Mouse (Mus musculus) forebrain, embryonic 15.5 days (tissue): ENCODE measurements around the gene Epas1. TPM values are rescaled to one million over a fixed set of nuclear protein-coding genes. Genes with fewer than 3 reads are reported as not detected.

ENCODE experiments used
- ATAC-seq: fragments of 200-750 bp; cut with Nextera tagmentation; replicated peaks from 2 replicates; pipeline ENCODE4 v1.8.0; 2017; ENCODE audit warnings: mild to moderate bottlenecking, moderate TSS enrichment, moderate library complexity
- H3K27ac ChIP-seq: fragments of 300-500 bp; sonication (generic); replicated peaks from 2 replicates; pipeline ENCODE4 v1.5.1; 2015; ENCODE audit warnings: mild to moderate bottlenecking, inconsistent platforms
- H3K27me3 ChIP-seq: fragments of 300-500 bp; sonication (generic); 2 replicates; pipeline ENCODE4 v1.6.1; 2015; ENCODE audit warnings: inconsistent platforms
- H3K36me3 ChIP-seq: fragments of 300-500 bp; sonication (generic); 2 replicates; pipeline ENCODE4 v1.6.1; 2015; ENCODE audit warnings: mild to moderate bottlenecking, inconsistent platforms
- H3K4me1 ChIP-seq: fragments of 300-500 bp; sonication (generic); 2 replicates; pipeline ENCODE4 v1.6.1; 2015; ENCODE audit warnings: inconsistent platforms
- H3K4me2 ChIP-seq: fragments of 300-500 bp; sonication (generic); replicated peaks from 2 replicates; pipeline ENCODE4 v1.6.1; 2015; ENCODE audit warnings: mild to moderate bottlenecking, inconsistent platforms
- H3K4me3 ChIP-seq: fragments of 300-500 bp; sonication (generic); 2 replicates; pipeline ENCODE4 v1.5.1; 2015; ENCODE audit warnings: mild to moderate bottlenecking, inconsistent platforms
- H3K9ac ChIP-seq: fragments of 300-500 bp; sonication (generic); replicated peaks from 2 replicates; pipeline ENCODE4 v1.6.1; 2015; ENCODE audit warnings: mild to moderate bottlenecking, inconsistent platforms
- H3K9me3 ChIP-seq: fragments of 300-500 bp; sonication (generic); 2 replicates; pipeline ENCODE4 v1.6.1; 2016; ENCODE audit warnings: inconsistent platforms
- WGBS: fragments of 180-500 bp; shearing (Covaris S2); methylation state at CpG from one replicate; pipeline ENCODE4 v1.1.7; 2015; ENCODE audit warnings: mixed read lengths; 5-methylcytosine and 5-hydroxymethylcytosine counted together
- polyA plus RNA-seq: library from polyadenylated mRNA; unstranded; fragments of >200 nt; fragmentation: Nextera tagmentation; extraction: Ambion mirVana; gene quantifications from 2 replicates; pipeline ENCODE4 v1.2.1, GENCODE M21; 2015

Epas1 gene
- polyA plus RNA-seq, 1 experiment from 2014 or later = 4.0 TPM

- H3K4me2 ChIP-seq = no peak overlapping the region
- WGBS = 63% methylated on average over 15 of the region's 15 CpGs
- H3K4me1 ChIP-seq = no peaks in the 10 kb centered on the region
- no peaks in the 10 kb centered on the region for H3K36me3 ChIP-seq
- H3K9me3 ChIP-seq = no peaks in the 10 kb centered on the region
- H3K27ac ChIP-seq = no peak overlapping the region
- H3K4me3 ChIP-seq = no peak overlapping the region
- no peaks in the 10 kb centered on the region for H3K27me3 ChIP-seq
- ATAC-seq = no peak
- H3K9ac ChIP-seq = no peak overlapping the region
Observed at GRCm38 (mm10) chr17:86779191-86780130, 26.0 kb downstream of the Epas1 start.

GRCm38 (mm10) chr17:86780708-86781318 lies 27.3 kb downstream of the Epas1 start:
- H3K9me3 ChIP-seq = no peaks in the 10 kb centered on the region
- no peak overlapping the region for H3K4me3 ChIP-seq
- H3K4me2 ChIP-seq = no peak overlapping the region
- ATAC-seq = no peak
- 48% methylated on average over 6 of the region's 6 CpGs for WGBS
- H3K4me1 ChIP-seq = peaks cover 5% of the 10 kb centered on the region; the same call in 1 of the 2 replicates
- H3K9ac ChIP-seq = no peak overlapping the region
- no peaks in the 10 kb centered on the region for H3K27me3 ChIP-seq
- H3K36me3 ChIP-seq = no peaks in the 10 kb centered on the region
- no peak overlapping the region for H3K27ac ChIP-seq

- no peak overlapping the region for H3K9ac ChIP-seq
- no peaks in the 10 kb centered on the region for H3K36me3 ChIP-seq
- no peaks in the 10 kb centered on the region for H3K27me3 ChIP-seq
- no peaks in the 10 kb centered on the region for H3K9me3 ChIP-seq
- H3K4me1 ChIP-seq = peaks cover 5% of the 10 kb centered on the region; the same call in 1 of the 2 replicates
- no peak for ATAC-seq
- no peak overlapping the region for H3K27ac ChIP-seq
- no peak overlapping the region for H3K4me2 ChIP-seq
- WGBS = 61% methylated on average over 12 of the region's 12 CpGs
- H3K4me3 ChIP-seq = no peak overlapping the region
Observed at GRCm38 (mm10) chr17:86781755-86782400, 28.4 kb downstream of the Epas1 start.

GRCm38 (mm10) chr17:86784405-86784977 lies 31.0 kb downstream of the Epas1 start:
- no peaks in the 10 kb centered on the region for H3K36me3 ChIP-seq
- no peak overlapping the region for H3K27ac ChIP-seq
- 82% methylated on average over 10 of the region's 10 CpGs for WGBS
- no peak overlapping the region for H3K4me2 ChIP-seq
- H3K4me3 ChIP-seq = no peak overlapping the region
- H3K9ac ChIP-seq = no peak overlapping the region
- no peak for ATAC-seq
- peaks cover 9% of the 10 kb centered on the region; the same call in 1 of the 2 replicates for H3K4me1 ChIP-seq
- H3K27me3 ChIP-seq = no peaks in the 10 kb centered on the region
- no peaks in the 10 kb centered on the region for H3K9me3 ChIP-seq

GRCm38 (mm10) chr17:86785612-86786011 lies 32.1 kb downstream of the Epas1 start:
- Histone ChIP-seq H3K9me3 (no peaks in the 10 kb centered on the region), H3K36me3 (no peaks in the 10 kb centered on the region), H3K27me3 (no peaks in the 10 kb centered on the region), H3K9ac (no peak overlapping the region), H3K4me2 (no peak overlapping the region), H3K4me3 (no peak overlapping the region), H3K4me1 (peaks cover 9% of the 10 kb centered on the region; the same call in 1 of the 2 replicates), H3K27ac (no peak overlapping the region)
- WGBS = 50% methylated on average over 7 of the region's 7 CpGs
- no peak for ATAC-seq

- Histone ChIP-seq H3K4me1 (peaks cover 9% of the 10 kb centered on the region; the same call in 1 of the 2 replicates), H3K4me3 (no peak overlapping the region), H3K4me2 (no peak overlapping the region), H3K27me3 (no peaks in the 10 kb centered on the region), H3K9ac (no peak overlapping the region), H3K9me3 (no peaks in the 10 kb centered on the region), H3K36me3 (no peaks in the 10 kb centered on the region), H3K27ac (no peak overlapping the region)
- ATAC-seq = no peak
- 84% methylated on average over 7 of the region's 7 CpGs for WGBS
Observed at GRCm38 (mm10) chr17:86786496-86786895, 33.0 kb downstream of the Epas1 start.

GRCm38 (mm10) chr17:86787805-86788204 lies 34.3 kb downstream of the Epas1 start:
- no peak overlapping the region for H3K4me2 ChIP-seq
- H3K27ac ChIP-seq = no peak overlapping the region
- H3K4me1 ChIP-seq = peaks cover 9% of the 10 kb centered on the region; the same call in 1 of the 2 replicates
- ATAC-seq = no peak
- H3K9me3 ChIP-seq = no peaks in the 10 kb centered on the region
- no peaks in the 10 kb centered on the region for H3K36me3 ChIP-seq
- 56% methylated on average over 7 of the region's 7 CpGs for WGBS
- no peaks in the 10 kb centered on the region for H3K27me3 ChIP-seq
- H3K4me3 ChIP-seq = no peak overlapping the region
- H3K9ac ChIP-seq = no peak overlapping the region

- 74% methylated on average over 6 of the region's 6 CpGs for WGBS
Observed at GRCm38 (mm10) chr17:86788316-86788715, 34.8 kb downstream of the Epas1 start.

GRCm38 (mm10) chr17:86791925-86792324 lies 38.4 kb downstream of the Epas1 start:
- no peak overlapping the region for H3K4me3 ChIP-seq
- no peaks in the 10 kb centered on the region for H3K27me3 ChIP-seq
- no peak for ATAC-seq
- no peaks in the 10 kb centered on the region for H3K9me3 ChIP-seq
- H3K9ac ChIP-seq = no peak overlapping the region
- no peak overlapping the region for H3K4me2 ChIP-seq
- 0 out of 2 replicates have a peak, but pooled peaks cover 4% of the 10 kb centered on the region for H3K4me1 ChIP-seq
- 90% methylated on average over 8 of the region's 8 CpGs for WGBS
- H3K27ac ChIP-seq = no peak overlapping the region
- no peaks in the 10 kb centered on the region for H3K36me3 ChIP-seq

More at GRCm38 (mm10) chr17:86788316-86788715, 34.8 kb downstream of the Epas1 start:
- peaks cover 9% of the 10 kb centered on the region; the same call in 1 of the 2 replicates for H3K4me1 ChIP-seq
- H3K36me3 ChIP-seq = no peaks in the 10 kb centered on the region
- H3K4me2 ChIP-seq = no peak overlapping the region
- no peaks in the 10 kb centered on the region for H3K9me3 ChIP-seq
- ATAC-seq = no peak
- no peak overlapping the region for H3K4me3 ChIP-seq
- H3K27ac ChIP-seq = no peak overlapping the region
- no peak overlapping the region for H3K9ac ChIP-seq
- no peaks in the 10 kb centered on the region for H3K27me3 ChIP-seq

GRCm38 (mm10) chr17:86795773-86796172 lies 42.3 kb downstream of the Epas1 start:
- 89% methylated on average over 5 of the region's 5 CpGs for WGBS
- ATAC-seq = no peak
- no peak overlapping the region for H3K27ac ChIP-seq

GRCm38 (mm10) chr17:86797031-86797430 lies 43.5 kb downstream of the Epas1 start:
- H3K27me3 ChIP-seq = no peaks in the 10 kb centered on the region
- 93% methylated on average over 13 of the region's 13 CpGs for WGBS
- no peak overlapping the region for H3K4me2 ChIP-seq
- ATAC-seq = no peak
- peaks cover 7% of the 10 kb centered on the region for H3K4me1 ChIP-seq
- H3K9ac ChIP-seq = no peak overlapping the region
- no peaks in the 10 kb centered on the region for H3K9me3 ChIP-seq
- no peak overlapping the region for H3K4me3 ChIP-seq
- no peaks in the 10 kb centered on the region for H3K36me3 ChIP-seq
- H3K27ac ChIP-seq = no peak overlapping the region

More at GRCm38 (mm10) chr17:86795773-86796172, 42.3 kb downstream of the Epas1 start:
- Histone ChIP-seq H3K4me2 (no peak overlapping the region), H3K4me1 (no peaks in the 10 kb centered on the region), H3K9me3 (no peaks in the 10 kb centered on the region), H3K9ac (no peak overlapping the region), H3K36me3 (no peaks in the 10 kb centered on the region), H3K4me3 (no peak overlapping the region), H3K27me3 (no peaks in the 10 kb centered on the region)
